Mouse (Mus musculus) T-helper 1 cell (primary cell): ENCODE measurements around the gene Ly6g6d.

Experiments
- in situ Hi-C: fragments of 300-600 bp; cut with MboI, MseI; formaldehyde crosslinking; loops from one replicate; pipeline ENCODE4 v1.15.1; 2025; ENCODE audit warnings: high pct_unique_total_duplicates

The Ly6g6d gene

DNA sequence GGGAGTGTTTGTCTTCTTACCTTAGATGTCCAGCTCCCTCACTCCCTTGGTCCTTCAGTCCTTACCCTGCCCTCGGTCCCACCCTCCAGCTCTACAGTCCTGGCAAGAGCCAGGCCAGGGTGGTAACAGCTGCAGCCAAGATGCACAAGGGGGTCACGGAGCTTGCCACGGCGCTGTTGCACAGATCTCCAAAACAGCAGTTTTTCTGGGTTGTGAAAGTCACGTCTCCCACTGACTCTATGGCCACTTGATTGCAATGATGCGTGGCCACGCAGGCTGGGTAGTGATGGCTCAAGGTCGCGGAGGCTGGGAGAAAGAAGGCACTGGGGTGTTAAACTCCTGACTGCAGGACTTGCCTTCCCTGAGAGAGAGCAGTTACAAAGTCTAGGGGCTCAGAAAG is 6.4 kb downstream of the Ly6g6d start:
- in situ Hi-C loops: no loop called here

DNA sequence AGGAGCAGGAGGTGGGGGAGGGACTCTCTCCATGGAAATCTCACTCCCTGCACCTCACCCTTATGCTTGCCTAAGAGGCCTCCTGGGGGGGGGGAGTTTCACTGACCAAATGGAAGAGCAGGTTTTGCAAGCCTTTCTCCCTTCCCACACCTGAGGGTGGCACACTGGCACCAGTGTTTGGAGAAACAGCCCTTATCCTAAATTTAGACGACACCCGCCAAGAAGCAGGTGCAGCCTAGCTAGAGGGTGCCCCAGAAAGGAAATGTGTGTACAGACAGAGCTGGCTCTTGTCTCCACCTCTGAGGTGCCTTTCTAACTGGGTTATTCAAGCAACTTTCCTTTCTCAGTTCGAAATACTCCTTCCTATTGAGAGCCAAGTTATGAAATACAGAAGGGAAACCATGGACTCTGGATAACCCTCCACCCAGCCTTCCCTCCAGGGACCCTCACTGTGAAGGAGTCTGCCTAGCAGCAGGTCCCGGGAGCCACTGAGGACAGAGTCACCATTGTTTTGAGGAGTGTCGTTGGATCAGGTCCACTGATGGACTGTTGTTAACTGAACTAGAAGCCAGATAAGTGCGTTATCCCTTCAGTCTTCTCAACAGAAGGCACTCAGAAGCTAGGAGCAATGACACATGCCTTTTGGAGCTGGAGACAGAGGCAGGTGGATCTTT is 7.2 kb downstream of the Ly6g6d start:
- in situ Hi-C loops: no loop called here

DNA sequence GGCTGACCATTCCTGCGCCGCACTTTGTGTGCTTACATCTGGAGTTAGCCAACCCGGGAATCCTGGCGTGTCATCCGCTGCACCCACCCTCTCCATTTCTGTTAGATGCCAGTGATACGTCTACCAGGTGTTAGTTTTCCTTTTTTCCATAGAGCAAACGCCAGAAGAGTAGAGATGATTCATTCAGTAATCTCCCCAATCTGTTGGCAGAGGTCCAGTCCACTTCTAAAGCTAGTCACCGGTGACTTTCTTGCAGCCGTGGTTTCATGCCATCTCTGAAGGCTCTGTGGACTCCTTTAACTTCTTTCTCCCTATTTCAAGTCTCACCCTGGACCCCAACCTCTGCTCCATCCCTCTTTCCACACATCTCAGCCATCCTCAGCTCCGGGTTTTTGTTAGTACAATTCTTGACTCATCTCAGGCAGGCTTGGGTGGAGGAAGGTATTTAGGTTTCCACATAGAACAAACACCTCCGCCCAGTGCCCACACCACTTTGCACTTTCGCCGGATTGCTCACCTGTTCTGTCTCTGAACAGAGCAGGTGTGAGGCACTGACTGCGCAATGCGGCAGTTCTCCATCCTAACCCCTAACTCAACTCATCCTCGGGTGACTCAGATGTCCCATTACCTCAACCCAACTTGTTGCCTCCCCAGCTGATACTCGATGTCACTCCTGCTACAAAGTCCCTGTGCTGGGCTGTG is 9.5 kb downstream of the Ly6g6d start:
- in situ Hi-C loops: no loop called here

DNA sequence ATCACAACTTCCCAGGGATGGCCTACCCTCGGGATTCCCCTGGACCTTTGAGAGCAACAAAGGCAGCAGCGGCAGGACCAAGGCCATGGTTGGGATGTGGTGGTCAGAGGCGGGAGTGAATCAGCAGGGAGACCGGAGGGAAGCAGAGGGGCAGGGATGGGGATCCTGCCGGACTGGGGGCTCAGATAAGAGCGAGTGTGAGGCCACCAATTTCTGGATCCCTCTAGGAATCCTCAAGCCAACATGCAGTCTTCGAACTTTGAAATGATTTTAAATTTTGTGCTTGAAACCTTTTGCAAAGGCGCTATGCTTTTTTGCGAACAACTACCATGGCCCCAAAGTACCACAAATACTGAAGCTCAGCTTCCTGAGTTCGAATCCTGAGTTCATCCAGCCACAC is 11.8 kb downstream of the Ly6g6d start, which contains the start of gene Mpig6b:
Gene Mpig6b (minus strand): TSS at position 101 of the 400 bp plus-strand sequence.
- in situ Hi-C loops: no loop called here

DNA sequence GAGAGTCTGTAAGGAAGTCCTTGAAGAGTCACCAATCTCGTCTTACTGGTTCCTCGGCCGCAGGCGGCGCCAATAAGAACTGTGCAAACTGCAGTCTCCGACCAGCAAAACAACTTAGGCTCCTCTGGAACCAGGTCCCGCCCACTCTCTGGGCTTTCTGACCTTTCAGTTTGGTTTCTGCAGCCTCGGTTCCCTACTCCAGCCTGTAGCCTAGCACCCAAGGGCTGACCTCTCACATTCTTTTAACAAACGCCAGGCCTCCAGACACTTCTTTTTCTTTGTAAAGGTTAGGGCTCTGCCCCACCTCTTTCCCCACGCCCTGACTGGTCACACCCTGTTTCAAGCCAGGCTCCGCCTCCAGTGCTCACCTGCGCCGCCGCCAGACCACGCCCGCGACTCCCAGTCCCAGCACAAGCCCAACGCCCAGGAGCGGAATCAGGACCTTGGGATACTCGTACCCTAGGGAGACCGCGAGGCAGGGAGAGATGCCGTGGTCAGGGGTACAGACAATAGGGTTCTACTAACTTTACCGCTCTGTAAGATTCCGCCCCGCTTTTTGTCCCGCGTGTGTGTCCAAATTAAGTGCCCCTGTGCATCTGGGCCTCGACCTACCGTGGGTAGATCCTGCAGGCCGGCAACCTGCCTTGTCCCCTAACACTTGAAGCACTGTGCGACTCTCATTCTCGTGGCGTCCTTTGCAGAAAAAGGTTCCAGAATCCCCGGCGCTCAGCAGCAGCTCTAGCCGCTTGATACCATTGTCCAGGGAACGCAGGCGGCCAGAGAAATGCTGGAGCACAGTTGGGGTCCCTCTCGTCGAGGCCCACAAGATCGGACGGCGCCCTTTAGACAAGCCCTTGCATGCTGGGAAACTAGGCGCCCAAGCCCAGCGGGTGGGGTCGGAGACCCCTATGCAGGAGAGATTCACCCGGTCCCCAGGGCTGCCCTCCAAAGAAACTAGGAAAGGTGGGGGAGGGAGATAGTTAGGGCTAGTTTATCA is 12.6 kb downstream of the Ly6g6d start, which contains the start of gene Ly6g6c:
Gene Ly6g6c (plus strand): TSS at position 438 of the 997 bp plus-strand sequence.
- in situ Hi-C loops: loop anchor here (5.0 kb wide), 1 partner anchor 43 kb away; no protein-coding TSS in a partner anchor

DNA sequence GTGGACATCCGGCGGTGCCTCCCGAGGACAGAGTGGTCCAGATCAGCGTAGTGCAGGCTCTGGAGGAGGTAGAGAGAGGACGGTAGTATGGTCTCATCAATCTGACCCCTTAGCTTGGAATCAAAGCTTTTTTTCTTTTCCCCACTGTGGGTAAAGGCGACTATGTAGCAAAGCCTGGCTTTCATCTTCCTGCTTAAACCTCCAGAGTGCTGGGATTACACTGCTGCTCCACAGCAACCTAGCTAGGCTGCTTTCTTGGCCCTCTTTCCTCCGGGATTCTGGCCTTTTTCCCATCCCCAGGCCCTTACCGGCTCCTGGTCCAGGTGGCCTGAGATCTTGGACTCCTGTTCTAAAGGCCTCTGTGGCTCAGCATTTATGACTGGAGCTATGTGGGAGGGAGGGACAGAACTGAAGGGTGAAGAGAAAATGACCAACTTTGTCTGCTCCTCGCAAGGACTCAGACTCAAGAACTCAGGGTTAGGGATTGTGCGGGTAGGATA is 13.4 kb downstream of the Ly6g6d start:
- in situ Hi-C loops: loop anchor here (5.0 kb wide), 1 partner anchor 42 kb away; no protein-coding TSS in a partner anchor

DNA sequence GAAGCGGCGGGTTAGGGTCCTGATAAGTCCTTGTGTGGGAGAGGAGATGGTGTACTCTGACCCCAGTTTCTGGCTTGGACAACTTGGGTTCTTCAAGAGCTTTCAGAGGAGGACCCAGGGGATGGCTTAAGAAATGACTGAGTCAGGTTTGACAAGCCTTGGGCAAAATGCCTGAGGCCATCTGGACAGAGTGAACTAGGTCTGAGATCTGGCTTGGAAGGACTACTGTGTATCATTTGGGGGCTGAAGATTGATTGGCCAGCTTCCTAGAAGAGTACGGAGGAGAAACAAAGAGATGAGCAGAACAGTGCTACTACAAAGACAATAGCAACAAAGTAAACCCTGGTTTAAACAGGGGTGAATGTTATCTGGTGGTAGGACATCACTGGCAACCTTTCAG is 14.4 kb downstream of the Ly6g6d start:
- in situ Hi-C loops: loop anchor here (5.0 kb wide), 1 partner anchor 41 kb away; no protein-coding TSS in a partner anchor

DNA sequence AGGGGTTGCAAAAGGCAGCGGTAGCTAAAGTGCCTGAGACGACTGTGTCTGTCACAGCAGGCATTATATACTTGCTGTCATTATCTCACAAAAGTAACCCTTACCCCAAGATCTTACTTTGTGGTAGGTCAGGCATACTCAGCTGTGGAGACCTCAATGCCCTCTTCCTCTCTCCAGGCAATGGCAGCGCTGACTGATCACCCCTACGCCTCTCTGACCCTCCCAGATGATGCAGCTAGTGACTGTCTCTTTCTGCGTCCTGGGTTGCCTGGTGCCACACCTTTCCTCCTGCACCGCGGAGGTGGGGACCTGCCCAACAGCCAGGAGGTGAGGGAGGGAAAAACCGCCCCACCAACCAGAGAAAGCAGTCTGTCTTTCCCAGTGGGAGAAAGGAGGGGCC is 16.6 kb downstream of the Ly6g6d start:
- in situ Hi-C loops: loop anchor here (5.0 kb wide), 1 partner anchor 39 kb away; no protein-coding TSS in a partner anchor

DNA sequence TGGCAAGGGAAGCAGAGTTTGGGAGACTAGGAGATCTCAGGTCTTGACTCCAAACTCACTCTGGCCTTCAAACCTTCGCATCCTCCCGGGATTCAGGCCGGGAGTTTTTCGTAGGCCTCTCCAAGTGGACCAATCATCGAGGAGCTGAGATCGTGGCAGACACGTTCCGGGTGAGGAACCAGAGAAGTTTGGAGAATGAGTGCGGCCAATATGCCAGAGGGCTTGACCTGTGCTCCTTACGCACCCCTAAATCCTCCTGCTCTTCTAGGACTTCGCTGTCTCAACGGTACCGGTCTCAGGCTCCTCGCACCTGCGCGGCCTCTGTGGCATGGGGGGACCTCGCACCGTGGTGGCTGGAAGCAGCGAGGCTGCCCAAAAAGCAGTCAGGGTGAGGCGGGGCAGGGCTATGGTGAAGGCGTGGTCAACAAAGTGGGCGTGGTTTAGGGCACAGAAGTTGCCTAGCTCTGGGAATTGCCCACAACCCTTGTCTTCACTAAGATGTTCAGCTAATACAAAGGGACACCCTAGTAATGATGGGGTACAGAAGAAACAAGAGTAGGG is 17.0 kb downstream of the Ly6g6d start:
- in situ Hi-C loops: loop anchor here (5.0 kb wide), 1 partner anchor 39 kb away; no protein-coding TSS in a partner anchor

DNA sequence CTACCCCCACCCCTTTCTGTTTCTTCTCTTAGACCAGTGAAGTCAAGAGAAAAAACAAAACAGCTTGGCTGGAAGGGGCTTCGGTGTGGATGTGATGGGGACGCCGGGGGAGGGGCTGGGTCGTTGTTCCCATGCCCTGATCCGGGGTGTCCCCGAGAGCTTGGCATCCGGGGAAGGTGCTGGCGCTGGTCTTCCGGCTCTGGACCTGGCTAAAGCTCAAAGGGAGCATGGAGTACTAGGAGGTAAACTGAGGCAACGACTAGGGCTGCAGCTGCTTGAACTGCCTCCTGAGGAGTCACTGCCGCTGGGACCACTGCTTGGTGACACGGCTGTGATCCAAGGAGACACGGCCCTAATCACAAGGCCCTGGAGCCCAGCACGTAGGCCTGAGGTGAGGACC is 17.8 kb downstream of the Ly6g6d start:
- in situ Hi-C loops: loop anchor here (5.0 kb wide), 1 partner anchor 38 kb away; no protein-coding TSS in a partner anchor

DNA sequence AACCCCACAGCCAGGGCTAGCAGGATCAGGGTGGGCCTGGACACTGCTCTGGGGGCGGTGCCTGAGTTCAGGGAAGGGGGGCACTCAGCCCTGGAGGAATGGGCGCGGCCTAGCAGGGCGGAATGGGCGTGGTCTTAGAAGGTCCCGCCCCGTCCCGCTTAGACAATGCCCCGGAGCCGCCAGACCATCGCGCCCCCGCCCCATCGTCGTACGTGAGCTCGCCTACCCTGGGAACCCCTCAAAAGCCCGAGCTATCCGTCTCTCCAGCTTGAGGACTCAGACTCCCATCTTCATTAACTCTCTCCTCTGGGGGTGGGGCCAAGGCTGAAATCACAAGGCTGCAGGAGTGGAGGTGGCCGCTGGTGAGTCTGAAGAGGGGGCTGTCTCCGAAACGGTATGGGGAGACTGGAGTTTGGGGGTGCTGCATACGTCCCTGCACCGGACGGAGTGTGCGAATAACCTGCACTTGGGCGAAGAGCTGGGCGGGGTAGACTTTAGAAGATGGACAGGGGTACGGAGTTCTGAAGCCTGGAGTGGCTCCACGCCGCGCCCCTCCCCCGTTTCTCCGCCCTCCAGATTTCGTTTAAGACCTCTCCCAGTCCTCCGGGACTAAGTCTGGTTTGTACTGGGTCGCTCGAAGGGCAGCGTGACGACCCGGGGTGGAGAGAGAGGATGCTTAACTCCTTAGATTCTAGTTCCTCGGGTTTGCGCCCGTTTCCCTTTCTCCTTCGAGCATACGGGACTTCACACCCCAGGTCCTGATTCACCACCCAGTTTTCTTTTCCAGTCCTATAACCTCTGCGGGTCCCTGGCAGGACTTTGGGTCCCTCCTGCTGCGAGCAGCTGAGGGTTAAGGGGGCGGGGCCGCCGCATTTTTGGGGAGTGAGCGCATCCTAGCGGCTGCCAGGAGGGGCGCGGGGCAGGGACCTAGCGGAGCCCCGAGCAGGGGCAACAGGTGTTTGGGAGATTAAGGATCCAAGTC is 18.7 kb downstream of the Ly6g6d start, which contains the start of gene Ddah2:
Gene Ddah2 (plus strand): TSS at position 125 of the 982 bp plus-strand sequence.
- in situ Hi-C loops: no loop called here

DNA sequence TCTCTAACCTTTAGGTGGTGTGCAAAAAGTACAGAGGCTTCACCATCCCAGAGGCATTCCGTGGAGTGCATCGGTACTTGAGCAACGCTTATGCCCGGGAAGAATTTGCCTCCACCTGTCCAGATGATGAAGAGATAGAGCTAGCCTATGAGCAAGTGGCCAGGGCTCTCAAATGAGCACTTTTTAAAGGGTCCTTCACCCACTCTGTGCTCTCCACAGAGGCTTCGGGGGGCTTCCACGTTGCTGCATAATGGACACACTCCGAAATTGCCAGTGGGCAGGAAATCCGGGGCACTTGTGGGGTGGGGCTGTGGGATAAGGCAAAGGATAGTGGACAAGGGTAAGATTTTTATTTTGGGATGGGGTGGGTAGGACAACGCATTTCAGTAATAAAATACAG is 19.5 kb downstream of the Ly6g6d start:
- in situ Hi-C loops: no loop called here

DNA sequence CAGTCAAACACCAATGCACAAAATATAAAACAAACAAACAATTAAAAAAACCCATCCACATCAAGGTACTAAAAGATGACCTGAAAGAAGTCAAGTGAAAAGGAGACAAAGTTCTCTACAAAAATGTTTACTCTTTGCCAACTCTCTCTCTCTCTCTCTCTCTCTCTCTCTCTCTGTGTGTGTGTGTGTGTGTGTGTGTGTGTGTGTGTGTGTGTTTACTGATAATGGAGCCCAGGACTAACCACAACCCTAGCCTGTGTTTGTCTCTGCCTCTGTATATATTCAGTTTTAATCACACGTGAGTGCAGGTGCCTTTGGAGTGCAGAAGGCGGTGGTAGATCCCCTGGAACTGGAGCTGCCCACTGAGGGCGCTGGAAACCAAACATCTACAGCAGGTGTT is 20.8 kb downstream of the Ly6g6d start:
- in situ Hi-C loops: no loop called here

DNA sequence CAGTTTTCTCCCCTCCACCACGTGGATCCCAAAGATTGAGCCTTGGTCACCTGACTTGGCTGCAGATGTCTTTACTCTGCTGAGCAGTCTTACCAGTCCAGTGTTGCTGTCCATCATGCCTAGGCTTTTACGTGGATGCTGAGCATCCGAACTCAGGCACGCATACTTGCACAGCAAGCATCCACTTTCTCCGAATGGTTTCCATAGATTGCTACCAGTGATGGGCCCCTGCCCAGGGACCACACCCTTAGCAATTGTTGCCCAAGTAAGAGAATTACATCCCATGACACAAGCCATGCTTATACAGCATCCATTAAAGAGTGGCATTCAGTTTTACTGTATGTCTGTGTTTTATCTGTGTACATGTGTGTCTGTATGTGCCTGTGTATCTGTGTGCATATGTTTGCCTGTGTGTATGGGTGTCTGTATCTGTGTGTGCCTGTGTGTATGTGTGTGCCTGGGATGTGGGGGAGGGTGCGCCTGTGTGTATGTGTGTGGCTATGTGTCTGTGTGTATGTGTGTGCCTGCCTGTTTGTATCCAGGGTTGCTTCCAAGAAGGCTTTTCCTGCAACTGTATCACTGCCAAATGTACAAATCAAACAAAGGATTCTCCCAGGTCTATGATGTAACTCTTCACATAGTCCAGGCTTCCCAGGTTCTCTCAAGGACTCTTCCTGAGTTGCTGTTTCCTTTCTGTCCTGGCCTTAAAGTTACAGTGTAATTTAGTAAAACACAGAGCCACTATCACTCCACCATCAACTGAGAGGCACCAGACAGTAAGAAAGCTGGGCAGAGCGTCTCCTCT is 22.0 kb downstream of the Ly6g6d start:
- in situ Hi-C loops: no loop called here

DNA sequence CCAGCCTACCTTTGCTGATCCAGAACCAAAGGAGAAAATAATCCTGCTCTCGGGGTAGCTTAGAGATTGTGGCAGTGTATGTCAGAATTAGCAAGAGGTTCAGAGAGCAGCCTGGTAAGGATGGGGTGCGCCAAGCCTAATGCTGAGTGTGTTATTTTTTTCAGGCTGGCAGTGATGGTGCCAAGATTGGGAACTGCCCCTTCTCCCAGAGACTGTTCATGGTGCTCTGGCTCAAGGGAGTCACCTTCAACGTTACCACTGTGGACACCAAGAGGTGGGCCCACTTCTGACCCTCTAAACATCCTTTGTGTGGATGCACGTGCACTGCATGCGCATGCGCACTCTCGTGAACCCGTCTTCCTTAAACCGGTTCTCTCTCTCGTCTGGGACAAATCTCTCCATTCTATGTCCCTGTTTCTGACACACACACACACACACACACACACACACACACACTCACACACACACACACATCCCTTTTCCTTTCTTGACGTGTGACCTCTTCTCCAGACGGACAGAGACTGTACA is 25.5 kb downstream of the Ly6g6d start:
- in situ Hi-C loops: no loop called here

DNA sequence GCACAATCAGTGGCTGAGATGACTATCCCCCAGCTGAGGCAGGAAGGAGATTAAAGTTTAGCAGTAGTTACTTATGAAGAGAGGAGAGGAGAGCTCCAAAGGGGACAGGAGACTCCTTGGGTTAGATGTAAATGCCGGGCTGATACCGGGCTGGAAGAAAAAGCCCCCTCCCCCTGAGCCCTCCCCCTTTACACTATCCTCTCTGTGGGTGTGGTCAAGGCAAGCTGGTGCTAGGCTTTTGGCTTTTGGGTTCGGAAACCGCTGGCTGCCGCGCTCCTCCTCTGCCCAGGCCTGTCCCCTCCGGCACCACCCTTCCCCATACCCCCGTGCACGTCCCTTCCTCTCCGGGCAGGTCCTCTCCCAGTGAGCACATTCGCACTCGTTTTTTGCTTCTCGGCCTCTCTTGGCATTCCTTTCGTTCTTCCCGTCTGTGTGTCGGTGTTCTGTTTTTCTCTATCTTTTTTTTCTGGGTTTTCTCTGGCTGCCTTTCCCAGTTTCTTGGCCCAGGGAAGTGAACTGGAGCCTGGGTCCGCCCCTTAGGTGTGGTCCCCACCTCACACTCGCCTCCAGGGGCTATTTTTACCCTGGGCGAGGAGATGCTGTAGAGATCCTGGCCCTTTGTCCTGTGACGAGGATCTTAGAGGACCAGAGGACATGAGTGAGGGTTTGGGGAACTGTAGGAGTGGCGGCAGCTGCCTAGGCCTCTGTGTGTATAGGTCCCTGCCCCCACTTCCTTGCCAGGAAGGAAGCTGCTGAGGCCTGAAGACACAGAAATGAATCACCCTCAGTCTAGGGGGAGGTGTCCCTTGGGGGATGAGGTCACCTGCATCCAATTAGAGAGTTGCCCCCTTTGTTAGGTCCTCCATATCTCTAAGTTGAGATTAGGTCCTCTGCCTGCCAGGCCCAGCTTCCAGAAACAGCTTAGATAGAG is 26.4 kb downstream of the Ly6g6d start:
- in situ Hi-C loops: no loop called here

DNA sequence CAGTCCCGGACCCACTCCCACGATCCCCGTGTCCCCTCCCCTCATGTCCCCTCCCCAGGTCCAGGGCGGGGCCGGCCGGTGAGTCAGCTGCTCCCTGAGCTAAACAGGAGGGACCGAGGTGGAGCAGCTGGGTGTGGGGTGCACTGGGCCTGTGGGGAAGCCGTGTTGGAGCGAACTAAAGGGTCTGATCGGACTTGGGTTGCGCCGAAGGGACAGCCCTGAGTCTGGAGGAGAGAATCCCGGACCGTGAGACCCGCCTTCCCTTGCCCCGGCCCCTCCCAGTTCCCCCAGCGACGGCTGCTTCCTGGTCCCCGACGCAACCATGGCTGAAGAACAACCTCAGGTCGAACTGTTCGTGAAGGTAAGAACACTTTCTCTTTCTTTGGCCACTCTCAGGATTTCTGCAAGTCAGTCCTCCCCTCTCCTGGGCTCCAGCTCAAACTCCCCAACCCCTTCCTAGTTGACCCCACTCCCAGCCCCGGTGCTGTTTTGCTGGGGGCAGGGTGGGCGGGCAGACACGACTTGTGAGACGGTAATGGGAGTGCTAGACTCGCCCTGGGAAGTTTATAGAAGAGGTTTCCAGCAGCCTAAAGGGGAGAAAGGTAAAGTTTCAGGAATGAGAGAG is 27.6 kb downstream of the Ly6g6d start:
- in situ Hi-C loops: no loop called here
